10 mouse cellular contexts compared by ENCODE assay signal in the genomic region with DNA sequence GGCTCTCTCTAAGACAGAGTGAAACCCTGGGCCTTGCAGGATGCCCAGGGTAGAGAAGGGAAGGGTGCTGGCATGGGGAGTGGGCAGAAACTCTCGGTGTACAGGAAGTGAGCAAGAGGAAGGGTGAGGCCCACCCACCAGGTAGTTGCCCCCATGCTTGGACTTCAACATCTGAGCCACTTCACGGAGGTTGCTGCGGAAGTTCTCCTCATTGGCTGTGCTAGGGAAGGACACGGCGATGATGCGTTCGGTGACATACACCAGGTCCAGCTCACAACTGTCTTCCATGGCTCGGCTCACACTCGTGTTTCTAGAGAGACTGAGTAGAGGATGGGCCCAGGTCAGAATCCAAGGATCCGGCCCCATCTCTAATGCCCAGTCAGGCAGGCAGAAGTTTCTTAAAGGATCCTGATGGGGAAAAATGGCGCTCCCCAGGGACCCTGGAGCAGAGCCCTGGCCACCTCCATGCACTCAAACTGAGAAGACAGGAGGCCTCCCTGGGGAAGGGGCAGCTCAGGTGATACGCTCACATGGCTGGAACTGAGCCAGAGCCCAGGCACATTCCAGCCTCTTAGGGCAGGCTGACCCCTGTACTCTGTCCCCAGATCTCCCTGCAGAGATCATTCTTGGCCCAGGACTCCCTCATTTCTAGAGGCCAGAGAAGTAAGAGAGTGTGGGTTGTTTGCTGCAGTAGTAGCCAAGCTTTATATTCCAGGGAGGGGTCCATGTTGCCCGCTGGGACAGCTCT.
A peak's percentile ranks its signal among the peaks of the same experiment; 100 is the strongest.
DNase-seq lines count a peak whose midpoint lies in the region; ATAC-seq and TF ChIP-seq lines count a peak whose summit lies in the region.
"Had no signal": no experiment of that assay in that cellular context is flagged by ENCODE, and none has a peak within 500 bp of the region (broad histone marks: within the 10 kb centered on the region; RNA-seq: fewer than 3 reads in every experiment).

No protein-coding gene starts in this region.

- H3K79me2 ChIP-seq in heart, adult 2 months (replicated peaks; ENCODE audit: control insufficient read depth, insufficient read depth, low read length), result no peaks in the 10 kb centered on the region

- intact Hi-C loops in heart, adult 2 months (cut with DNase I), result loop anchor here (5.0 kb wide), 1 partner anchor 127 kb away; the partner anchor contains the start of gene Tns1

- H3K4me1 ChIP-seq in heart, adult 2 months (ENCODE audit: control insufficient read depth, insufficient read depth, low read length), result peaks cover 46% of the 10 kb centered on the region
- peaks cover 49% of the 10 kb centered on the region for H3K4me1 ChIP-seq in lung, embryonic 14.5 days (ENCODE audit: insufficient read depth)

- H3K27ac ChIP-seq in heart, adult 2 months, result peak overlapping the region; percentile 36; the same call in 1 of the 2 replicates
- H3K27ac ChIP-seq in lung, embryonic 14.5 days (ENCODE audit: low read depth), result peak overlapping the region; percentile 78
- H3K27ac ChIP-seq: liver, embryonic 12.5 days had no signal

- no peaks in the 10 kb centered on the region for H3K9me3 ChIP-seq in lung, embryonic 14.5 days (ENCODE audit: low read depth, low read length)
- H3K9me3 ChIP-seq: embryonic facial prominence, embryonic 13.5 days; liver, embryonic 12.5 days had no signal

- H3K4me2 ChIP-seq in lung, embryonic 14.5 days, result no peak overlapping the region
- H3K4me2 ChIP-seq: embryonic facial prominence, embryonic 13.5 days; liver, embryonic 12.5 days had no signal

- H3K36me3 ChIP-seq in heart, adult 2 months (ENCODE audit: control insufficient read depth, insufficient read depth, low read length), result peaks cover 48% of the 10 kb centered on the region
- peaks cover 47% of the 10 kb centered on the region for H3K36me3 ChIP-seq in lung, embryonic 14.5 days (ENCODE audit: insufficient read depth)

- no peak overlapping the region for H3K4me3 ChIP-seq in heart, adult 2 months
- H3K4me3 ChIP-seq in lung, embryonic 14.5 days (ENCODE audit: low read depth, low read length), result no peak overlapping the region
- H3K4me3 ChIP-seq: embryonic facial prominence, embryonic 13.5 days; liver, embryonic 12.5 days had no signal

- ATAC-seq in lung, embryonic 14.5 days (ENCODE audit: insufficient read depth), result no peak
- ATAC-seq: liver, embryonic 12.5 days had no signal

- no peak for TF ChIP-seq POLR2A in heart, adult 2 months (IDR thresholded peaks at IDR 0.05; ENCODE audit: insufficient read depth, low read depth, low read length)

- H3K27me3 ChIP-seq in heart, adult 2 months (ENCODE audit: control insufficient read depth, insufficient read depth, low read length), result no peaks in the 10 kb centered on the region
- H3K27me3 ChIP-seq in lung, embryonic 14.5 days (ENCODE audit: insufficient read depth, low read length), result no peaks in the 10 kb centered on the region
- H3K27me3 ChIP-seq: embryonic facial prominence, embryonic 13.5 days; liver, embryonic 12.5 days had no signal

- H3K9ac ChIP-seq in heart, adult 2 months (ENCODE audit: low read depth, low read length), result peak overlapping the region; percentile 31
- no peak overlapping the region for H3K9ac ChIP-seq in lung, embryonic 14.5 days
- H3K9ac ChIP-seq: embryonic facial prominence, embryonic 13.5 days; liver, embryonic 12.5 days had no signal

- WGBS in heart, adult 2 months, result 62% methylated on average over 13 of the region's 13 CpGs
- 69% methylated on average over 13 of the region's 13 CpGs for WGBS in lung, embryonic 14.5 days

- DNase-seq in heart, adult 2 months, result no peak
- no peak for DNase-seq in heart, postnatal 4 days
- no peak for DNase-seq in lung, embryonic 14.5 days
- DNase-seq in lung, postnatal 36 days, result no peak
- DNase-seq in kidney, adult 9 months, result peak; percentile 87
- DNase-seq in testis, postnatal 14 days (ENCODE audit: low spot score), result peak; percentile 48
- DNase-seq in cerebellum, adult 18-20 months, result no peak
- DNase-seq: spleen, adult 18-20 months had no signal

- TF ChIP-seq EP300 in heart, adult 2 months (IDR thresholded peaks at IDR 0.05; ENCODE audit: insufficient read depth, low read depth, low read length), result no peak

- TF ChIP-seq CTCF in heart, adult 2 months (IDR thresholded peaks at IDR 0.05), result no peak
- no peak for TF ChIP-seq CTCF in lung, embryonic 14.5 days (IDR thresholded peaks at IDR 0.05; ENCODE audit: low read depth)

Comparison
In these comparisons a context has a peak if more than half of its experiments do, and no peak if none do; other contexts are left out.
1. DNase-seq: peak in kidney, adult 9 months (single experiment) and testis, postnatal 14 days (single experiment); none in heart, adult 2 months (0 of 2), heart, postnatal 4 days (single experiment), lung, embryonic 14.5 days (single experiment), lung, postnatal 36 days (single experiment) and cerebellum, adult 18-20 months (0 of 2).